Mouse (Mus musculus) inflammation-experienced regulatory T-cells, adult 6 months (primary cell): ENCODE data around the gene Chst4. TPM values are rescaled to one million over a fixed set of nuclear protein-coding genes. Genes with fewer than 3 reads are reported as not detected.
"Not testable (repeated sequence)": the region's sequence is repeated elsewhere in the genome, so short reads cannot be mapped to it uniquely, and the experiment has no call there.

Source experiments
- ATAC-seq: one replicate; pipeline ENCODE4 v1.8.0; 2017
- polyA plus RNA-seq, 3 experiments: library from polyadenylated mRNA; unstranded; fragments of 100-300 nt; shearing (Covaris generic); gene quantifications; one replicate each; pipeline ENCODE4 v1.2.1; 2017

The Chst4 gene
- polyA plus RNA-seq, result not detected

- no peak for ATAC-seq
Observed at GRCm38 (mm10) chr8:110039659-110040058, at the start of gene Chst4. Chst4 (minus strand) TSS chr8:110039740.

- no peak for ATAC-seq
Observed at GRCm38 (mm10) chr8:110082416-110083105, 43.0 kb upstream of the Chst4 start.

- peak; percentile 73 for ATAC-seq
Observed at GRCm38 (mm10) chr8:110079282-110080221, 40.0 kb upstream of the Chst4 start, which contains the start of gene Zfp612. Zfp612 (plus strand) TSS chr8:110079746.

GRCm38 (mm10) chr8:110074496-110074895 is 35.0 kb upstream of the Chst4 start:
- ATAC-seq, result no peak

GRCm38 (mm10) chr8:110071600-110071999 is 32.1 kb upstream of the Chst4 start:
- ATAC-seq, result no peak

- ATAC-seq, result no peak
Observed at GRCm38 (mm10) chr8:110069706-110070105, 30.2 kb upstream of the Chst4 start.

GRCm38 (mm10) chr8:110065676-110066075 is 26.1 kb upstream of the Chst4 start:
- no peak for ATAC-seq

- ATAC-seq, result no peak
Observed at GRCm38 (mm10) chr8:110064606-110065365, 25.2 kb upstream of the Chst4 start.

GRCm38 (mm10) chr8:110064161-110064560 is 24.6 kb upstream of the Chst4 start:
- ATAC-seq, result no peak

- ATAC-seq, result no peak
Observed at GRCm38 (mm10) chr8:110058207-110058606, 18.7 kb upstream of the Chst4 start.

GRCm38 (mm10) chr8:110051208-110051607 is 11.7 kb upstream of the Chst4 start:
- no peak for ATAC-seq

- ATAC-seq, result no peak
Observed at GRCm38 (mm10) chr8:110040509-110040908, 969 bp upstream of the Chst4 start.

- no peak for ATAC-seq
Observed at GRCm38 (mm10) chr8:110039216-110039615, 324 bp downstream of the Chst4 start.

GRCm38 (mm10) chr8:110036156-110036555 is 3.4 kb downstream of the Chst4 start:
- no peak for ATAC-seq

- ATAC-seq, result no peak
Observed at GRCm38 (mm10) chr8:110034331-110034730, 5.2 kb downstream of the Chst4 start.

- not testable (repeated sequence) for ATAC-seq
Observed at GRCm38 (mm10) chr8:110033771-110034170, 5.8 kb downstream of the Chst4 start.

GRCm38 (mm10) chr8:110022768-110023344 is 16.7 kb downstream of the Chst4 start:
- no peak for ATAC-seq

GRCm38 (mm10) chr8:110022081-110022480 is 17.5 kb downstream of the Chst4 start:
- ATAC-seq, result no peak

GRCm38 (mm10) chr8:110010868-110011267 is 28.7 kb downstream of the Chst4 start:
- ATAC-seq, result no peak

- ATAC-seq, result no peak
Observed at GRCm38 (mm10) chr8:110008995-110009446, 30.5 kb downstream of the Chst4 start.

GRCm38 (mm10) chr8:110008228-110008994 is 31.1 kb downstream of the Chst4 start:
- no peak for ATAC-seq
